Mouse (Mus musculus): Measurements from ENCODE around the gene Dnm3.
A peak's percentile ranks its signal among the peaks of the same experiment; 100 is the strongest.

Dnm3 gene

DNA sequence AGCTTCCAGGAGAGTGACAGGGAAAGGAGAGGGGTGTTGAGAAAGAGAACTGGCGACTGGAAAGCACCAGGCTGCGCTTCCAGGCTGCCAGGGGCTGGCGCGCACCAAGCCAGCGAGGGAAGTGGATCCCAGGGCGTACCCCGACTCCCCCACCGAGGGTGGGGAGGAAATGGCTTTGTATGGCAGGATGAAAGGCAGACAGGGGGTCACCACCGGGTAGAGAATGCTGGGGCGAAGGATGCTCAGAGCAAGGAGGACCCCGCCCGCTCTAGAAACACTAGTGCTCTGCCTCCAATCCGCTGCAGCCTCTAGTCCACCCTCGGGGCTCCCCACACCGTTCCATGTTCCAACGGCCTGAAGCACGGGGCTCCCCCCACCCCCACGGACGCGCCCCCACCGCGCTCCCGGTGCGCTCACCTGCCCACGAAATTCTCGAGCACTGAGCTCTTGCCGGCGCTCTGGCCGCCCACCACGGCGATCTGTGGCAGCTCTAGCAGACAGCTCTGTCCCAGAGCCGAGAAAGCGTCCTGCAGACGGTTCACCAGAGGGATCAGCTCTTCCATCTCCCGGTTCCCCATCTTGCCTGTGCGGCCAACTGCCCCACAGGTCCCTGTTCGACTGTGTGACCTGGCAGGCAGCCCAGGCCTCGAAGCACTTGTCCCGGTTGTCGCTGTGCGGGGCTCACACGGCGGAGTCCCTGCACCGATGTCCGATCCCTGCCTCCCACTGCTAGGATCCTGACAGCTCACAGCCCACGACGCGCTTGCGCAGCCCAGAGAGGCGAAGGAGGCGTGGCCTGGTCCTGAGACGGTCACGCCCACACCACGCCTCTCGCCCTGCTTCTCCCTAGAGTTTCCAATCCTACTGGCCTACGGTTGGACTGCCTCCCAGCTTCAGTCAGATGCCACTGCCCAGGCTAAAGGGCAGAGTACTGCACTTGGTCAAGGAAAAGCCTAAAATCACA is at the start of gene Dnm3:
Gene Dnm3 (minus strand): TSS at position 789 of the 964 bp plus-strand sequence.
- peak; percentile 46 for DNase-seq (ENCODE audit: low read depth)

DNA sequence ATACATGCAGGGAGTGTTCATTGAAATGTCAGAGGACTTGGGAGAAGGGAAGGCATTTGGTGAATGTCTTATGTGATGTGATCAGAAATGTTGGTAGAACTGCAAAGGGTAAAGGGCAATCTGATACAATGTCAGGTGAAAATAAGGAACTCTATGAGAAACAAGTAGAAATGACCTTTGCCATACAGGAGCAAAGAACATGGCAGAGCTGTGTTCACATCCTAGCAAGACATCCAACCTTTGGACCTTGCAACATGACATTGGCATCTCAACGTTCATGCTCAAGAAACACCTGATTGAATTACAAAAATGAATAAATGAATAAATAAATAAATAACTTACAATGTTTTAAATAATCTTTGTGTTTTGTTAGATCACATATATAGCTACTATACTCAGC is 37.3 kb upstream of the Dnm3 start:
- DNase-seq (ENCODE audit: low read depth): no peak

DNA sequence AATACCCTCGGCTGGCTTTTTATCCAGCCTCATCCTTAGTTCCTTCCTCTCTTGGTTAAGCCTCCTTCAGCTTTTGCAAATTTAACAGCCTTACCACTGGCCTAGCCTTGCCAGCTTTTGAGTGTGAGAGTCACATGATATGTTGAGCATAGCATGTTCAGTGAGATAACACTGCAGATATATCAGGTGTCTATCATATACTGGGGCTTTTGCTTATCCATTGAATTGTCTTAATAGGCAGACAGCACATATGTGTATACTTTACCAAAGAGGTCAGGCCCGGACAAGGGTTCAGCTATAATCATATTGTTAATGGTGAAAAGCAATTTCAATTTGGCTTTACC is 32.2 kb upstream of the Dnm3 start:
- DNase-seq (ENCODE audit: low read depth): no peak

DNA sequence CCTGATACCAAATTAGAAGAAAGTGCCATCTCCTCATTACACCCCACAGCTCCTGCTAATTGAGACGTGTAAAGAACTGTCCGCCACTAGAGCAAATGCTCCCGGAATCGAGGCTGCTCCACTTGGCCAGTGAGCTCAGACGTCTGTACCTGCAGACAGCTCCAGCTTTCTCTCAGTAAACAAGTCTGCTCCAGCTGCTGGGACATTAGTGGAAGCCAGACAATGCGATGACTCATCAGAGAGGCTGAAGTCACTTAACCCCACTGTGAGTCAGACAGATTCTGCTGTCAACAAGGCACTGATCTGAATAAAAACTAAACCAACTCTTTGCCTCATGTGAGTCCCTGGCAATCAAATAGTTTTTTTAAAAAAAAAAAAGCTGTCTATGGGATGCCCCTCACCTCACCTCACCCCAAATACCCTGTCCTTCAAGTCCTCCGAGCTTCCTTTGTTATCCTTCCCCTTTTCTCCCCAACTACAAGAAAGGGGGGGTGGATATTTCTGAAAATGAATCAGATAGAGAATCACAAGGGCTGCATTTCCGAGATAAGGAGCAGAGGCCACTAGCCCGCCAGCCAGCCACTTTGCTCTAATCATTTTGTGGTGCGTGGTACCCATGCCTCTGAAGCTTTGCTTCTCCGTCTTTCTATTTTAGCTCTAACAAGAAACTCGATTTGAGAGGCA is 31.6 kb upstream of the Dnm3 start:
- DNase-seq (ENCODE audit: low read depth): peak; percentile 40

DNA sequence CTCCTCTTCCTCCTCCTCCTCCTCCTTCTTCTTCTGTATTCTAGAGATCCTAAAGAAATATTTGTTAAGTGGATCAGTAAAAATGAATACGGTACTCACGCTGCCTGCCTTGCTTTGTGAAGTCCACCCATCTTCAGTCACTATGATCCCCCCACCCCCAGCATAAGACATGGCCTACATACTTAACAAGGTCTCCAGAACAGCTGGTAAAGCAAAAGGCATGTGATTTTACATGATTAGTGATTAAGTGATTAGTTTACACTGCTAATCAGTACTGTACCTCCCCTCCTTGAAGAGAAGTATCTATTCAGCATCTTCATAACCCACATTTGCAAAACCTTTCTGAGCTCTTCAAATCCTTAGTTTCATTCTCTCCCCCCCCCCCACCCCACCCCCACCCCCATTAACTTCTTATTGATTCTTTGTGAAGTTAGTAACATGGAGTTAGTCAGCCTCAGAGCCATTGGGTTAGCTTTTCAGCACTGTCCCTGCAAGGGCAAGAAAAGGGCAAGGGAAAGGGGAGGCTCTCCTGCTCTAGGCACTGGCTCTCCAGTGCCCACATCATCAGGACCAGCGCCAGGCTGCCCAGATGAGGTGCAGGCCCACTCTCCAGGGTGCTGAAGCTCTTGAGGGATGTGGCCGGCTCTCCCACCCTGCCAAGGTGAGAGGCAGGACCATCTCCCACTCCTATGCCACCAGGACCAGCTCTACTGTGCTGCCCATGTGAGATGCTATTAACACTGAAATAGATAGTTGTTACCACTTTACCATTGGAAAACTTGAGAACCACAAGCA is 30.6 kb upstream of the Dnm3 start:
- no peak for DNase-seq (ENCODE audit: low read depth)

DNA sequence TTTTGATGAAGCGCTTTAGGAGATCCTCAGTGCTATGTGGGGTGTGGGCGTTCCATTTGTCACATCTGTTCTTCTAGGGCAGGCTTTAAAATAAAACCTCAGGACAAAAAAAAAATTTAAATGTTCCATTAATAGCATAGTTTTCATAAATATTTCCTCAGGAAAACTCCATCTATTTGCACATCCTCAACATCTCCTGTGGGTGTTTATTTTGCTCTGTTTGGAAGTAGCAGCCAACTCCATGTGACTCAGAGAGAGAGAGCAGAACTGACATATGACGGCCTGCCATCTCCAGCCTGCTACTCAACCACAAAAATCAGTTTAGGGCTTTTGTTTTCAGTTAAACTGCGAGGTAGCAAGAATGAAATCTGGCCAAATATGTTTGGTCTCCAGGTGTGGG is 28.7 kb upstream of the Dnm3 start:
- no peak for DNase-seq (ENCODE audit: low read depth)

DNA sequence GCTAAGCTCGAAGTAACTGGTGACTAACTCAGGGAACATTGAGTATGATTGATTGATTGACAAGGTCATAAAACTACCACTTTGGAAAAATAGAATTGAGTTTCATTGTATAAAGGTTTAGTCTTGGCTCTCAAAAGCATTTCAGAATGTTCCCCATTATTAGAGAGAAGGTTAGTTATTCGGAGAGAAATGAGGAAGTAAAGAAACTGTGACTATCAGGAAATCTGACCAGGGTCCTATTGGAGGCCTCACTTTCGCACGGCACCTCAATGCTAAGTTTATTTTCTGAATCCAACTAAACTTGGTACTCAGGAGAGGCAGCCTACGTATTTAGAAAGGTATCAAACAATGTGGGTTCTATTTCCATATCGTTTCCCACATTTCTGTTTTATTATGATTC is 27.8 kb upstream of the Dnm3 start:
- no peak for DNase-seq (ENCODE audit: low read depth)

DNA sequence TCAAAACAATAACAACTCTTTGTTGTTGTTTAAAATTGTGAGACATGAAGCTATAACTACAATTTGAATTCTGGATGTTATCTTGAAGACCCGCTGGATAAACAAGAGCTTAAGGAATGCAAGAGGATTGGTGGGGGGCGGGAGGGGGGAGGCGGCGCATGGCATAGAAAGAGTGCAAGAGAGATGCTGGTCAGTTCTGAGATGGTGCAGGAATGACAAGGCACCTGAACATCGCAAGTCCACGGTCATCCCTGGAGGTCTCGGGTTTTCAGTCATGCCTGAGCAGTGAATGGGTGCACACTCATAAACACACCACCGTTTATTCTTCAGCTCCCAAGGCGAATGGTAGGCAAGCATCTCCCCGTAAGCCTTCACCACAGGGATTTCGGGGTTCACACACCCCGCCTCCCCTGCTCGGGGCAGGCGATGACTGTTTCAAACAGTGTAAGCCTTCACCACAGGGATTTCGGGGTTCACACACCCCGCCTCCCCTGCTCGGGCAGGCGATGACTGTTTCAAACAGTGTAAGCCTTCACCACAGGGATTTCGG is 1.2 kb downstream of the Dnm3 start:
- no peak for DNase-seq (ENCODE audit: low read depth)

DNA sequence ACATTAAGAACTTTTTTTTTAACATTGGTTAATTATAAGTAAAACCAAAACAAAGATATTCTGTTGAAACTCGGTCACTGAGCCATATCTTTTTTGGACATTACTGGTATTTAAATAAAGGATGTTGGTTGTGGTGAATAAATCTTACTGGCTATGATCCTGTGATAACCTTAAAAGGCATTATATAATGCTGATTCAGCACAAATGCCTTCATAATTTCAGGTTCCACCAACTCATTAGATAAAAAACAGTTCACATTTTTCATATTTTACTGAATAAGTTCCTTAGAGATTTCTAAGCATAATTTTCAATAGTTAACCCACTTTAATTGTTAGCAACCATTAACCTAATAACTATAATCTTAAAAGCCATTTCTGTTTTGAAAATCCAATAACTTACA is 4.9 kb downstream of the Dnm3 start:
- no peak for DNase-seq (ENCODE audit: low read depth)

DNA sequence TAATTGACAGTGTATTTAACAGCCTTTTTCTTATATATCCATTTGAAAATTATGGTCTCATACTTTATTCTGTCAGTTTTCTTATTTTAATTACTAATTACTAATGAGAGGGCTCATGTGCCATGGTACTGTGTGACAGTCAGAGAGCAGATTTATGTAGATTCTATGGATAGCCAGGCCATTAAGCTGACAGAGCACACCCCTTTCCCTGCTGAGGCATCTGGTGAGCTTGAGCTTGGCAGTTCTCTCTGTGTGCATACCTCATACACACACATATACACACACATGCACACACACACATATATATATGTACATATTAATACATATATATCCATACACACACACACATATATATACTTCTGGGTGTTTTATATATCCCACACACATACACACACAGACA is 6.7 kb downstream of the Dnm3 start:
- no peak for DNase-seq (ENCODE audit: low read depth)

DNA sequence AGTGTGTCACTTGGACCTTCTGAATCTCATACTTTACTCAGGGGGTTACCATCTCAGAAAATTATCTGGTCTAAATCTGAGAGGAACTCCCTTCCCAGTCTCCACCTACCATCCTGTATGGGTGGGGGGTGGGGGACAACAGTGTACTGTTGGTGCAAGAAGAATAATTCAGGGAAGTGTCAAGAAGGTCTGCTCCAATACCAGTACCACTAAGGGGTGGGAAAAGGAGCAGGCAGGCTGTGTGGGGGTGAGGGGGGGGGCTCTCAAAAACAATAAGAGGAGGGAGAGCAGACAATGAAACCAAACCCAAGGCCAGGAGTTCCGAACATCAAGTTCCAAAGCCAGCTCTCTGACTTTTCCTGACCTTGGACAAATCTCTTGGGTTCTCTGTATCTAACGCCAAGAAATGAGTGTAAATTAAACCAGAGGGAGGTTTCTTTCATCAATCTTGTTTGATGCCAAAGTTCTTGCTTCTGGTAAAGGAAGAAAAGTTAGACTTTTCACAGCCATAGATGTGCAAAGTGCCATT is 8.0 kb downstream of the Dnm3 start:
- DNase-seq (ENCODE audit: low read depth): no peak

DNA sequence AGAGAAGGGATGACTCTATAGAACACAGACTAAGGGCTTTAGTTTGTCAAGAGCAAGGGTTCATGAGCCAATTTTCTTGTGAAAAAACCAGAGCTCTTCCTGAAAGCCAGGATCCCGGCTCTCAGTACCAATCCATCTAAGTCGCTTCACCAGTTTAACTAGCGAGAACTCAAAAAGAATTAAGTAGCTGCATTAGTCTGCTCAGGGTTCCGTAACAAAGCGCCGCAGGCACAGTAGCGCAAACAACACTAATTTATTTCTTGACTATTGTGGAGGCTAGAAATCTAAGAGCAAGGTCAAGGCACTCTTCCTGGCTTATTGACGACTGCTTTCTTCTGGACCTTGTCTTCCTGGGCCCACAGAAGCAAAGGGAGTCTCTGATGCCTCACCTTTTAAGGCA is 14.2 kb downstream of the Dnm3 start:
- no peak for DNase-seq (ENCODE audit: low read depth)

DNA sequence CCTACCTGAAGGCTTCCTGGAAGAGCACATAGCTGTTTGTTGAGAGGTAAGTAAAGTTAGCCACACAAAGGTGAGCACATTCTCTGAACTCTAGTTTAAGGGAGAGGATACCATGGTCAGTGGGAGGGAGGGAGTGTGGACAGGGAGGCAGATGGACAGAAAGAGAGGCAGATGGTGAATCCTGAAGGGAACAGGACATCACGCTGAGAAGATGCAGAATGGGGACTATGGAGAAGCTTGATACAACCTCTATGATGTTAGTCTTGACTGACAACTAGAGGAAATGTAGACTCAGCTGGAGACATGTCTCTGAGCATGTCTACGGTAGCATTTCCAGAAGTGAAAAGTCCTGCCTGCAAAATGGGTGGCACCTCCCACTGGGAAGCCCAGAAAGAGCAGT is 19.1 kb downstream of the Dnm3 start:
- DNase-seq (ENCODE audit: low read depth): no peak

DNA sequence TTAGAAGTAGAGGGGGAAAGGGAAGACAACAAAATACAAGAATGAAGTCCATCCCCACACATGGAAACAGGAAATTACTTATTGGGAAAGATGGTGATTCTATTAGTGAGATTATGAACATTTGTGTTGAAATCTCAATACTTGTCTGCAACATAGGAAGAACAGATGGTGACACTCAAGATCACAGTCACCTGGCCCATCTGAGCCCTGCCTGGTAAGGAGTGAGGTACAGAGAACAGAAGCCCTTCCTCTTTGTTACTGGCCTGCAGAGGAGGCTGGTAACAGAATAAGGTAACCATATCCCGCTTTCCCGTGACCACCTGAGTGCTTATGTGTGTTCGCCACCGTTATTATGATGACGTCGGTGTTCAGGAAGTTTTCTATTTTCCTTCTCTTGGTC is 21.0 kb downstream of the Dnm3 start:
- no peak for DNase-seq (ENCODE audit: low read depth)

DNA sequence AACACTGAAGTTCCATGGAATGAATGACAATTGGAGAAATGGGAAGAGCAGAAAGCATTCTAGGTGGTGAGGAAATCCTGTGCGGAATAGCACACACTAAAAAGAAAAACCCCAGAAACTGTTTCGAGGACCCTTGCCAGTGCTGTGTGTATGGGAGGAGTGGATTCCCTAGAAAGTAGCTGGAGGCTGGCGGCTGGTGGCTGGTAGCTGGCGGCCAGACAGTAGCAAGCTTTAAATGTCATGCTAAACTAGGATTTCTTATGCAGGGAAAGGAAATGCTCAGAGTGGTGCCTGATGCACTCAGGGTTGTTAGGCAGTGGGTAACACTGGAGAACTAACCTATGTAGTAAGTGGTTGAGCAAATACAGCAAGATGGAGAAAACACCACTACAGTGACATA is 21.4 kb downstream of the Dnm3 start:
- no peak for DNase-seq (ENCODE audit: low read depth)

DNA sequence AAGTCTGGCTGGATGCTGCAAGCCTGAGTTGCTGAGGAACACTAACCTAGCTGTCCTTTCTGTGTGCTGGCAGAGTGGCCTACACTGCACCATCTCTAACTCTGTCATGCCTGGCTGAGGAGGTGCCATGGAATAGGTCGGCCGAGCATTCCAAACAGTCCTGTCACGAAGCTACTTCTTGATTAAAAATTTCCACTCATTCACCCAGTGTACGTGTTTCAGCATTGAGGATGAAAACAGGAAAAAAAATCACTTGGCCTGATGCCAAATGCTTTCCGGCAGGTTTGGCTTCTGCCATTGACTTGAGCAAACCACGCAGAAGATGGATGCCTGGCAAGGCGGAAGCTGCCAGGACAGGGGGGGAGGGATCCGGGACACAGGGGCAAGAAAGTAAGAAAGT is 24.3 kb downstream of the Dnm3 start:
- DNase-seq (ENCODE audit: low read depth): no peak

DNA sequence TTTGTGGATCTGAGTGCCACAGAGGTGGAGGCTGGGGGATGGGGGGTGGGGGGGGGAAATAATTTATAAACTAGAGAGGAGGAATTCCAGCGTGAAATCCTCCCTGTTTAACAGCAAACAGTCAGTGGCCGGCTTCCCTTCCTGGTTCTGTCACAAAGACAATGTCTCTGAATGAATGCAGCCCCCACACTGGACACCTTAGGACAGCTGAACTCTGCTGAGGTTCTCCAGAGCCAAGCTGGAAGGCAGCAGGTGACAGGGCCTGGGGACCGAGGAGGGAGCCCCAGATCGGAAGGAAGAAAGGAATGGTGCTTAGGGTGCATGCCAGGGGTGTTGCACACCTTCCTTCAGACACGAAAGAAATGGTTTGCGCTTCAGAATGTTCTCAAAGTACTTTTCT is 24.8 kb downstream of the Dnm3 start:
- DNase-seq (ENCODE audit: low read depth): no peak

DNA sequence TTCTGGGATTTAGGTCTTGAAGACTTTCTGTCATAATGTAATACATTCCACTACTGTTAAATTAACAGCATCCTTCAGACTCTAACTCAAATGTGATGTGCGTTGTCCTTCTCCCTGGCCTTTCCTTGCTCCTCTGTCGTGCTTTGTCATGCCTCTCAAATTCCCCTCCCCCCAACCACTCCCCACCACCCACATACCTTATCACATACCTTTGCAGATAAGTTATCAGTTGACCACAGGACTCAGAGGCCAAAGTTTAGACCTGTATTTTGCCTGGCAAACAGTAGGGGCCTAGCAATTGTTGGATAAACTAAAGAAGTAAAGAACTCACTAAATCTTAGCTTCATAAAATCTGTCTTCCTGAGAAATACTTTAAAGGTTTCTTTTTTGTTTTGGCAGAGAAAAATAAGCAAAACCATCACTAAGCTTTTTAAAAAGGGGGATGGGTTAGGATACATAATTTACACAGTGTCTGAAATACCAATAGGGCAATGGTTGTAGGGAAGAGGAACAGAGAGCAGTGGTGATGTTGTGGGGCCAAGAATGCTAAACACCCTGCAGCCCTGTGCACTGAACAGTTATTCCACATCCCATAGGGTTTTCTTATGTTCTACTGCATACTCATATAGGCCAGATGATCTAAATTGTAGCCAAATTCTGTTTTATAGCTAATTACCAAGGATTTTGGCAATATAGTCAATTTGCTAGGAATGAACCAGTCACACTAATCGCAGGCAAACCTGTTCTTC is 28.5 kb downstream of the Dnm3 start:
- no peak for DNase-seq (ENCODE audit: low read depth)

DNA sequence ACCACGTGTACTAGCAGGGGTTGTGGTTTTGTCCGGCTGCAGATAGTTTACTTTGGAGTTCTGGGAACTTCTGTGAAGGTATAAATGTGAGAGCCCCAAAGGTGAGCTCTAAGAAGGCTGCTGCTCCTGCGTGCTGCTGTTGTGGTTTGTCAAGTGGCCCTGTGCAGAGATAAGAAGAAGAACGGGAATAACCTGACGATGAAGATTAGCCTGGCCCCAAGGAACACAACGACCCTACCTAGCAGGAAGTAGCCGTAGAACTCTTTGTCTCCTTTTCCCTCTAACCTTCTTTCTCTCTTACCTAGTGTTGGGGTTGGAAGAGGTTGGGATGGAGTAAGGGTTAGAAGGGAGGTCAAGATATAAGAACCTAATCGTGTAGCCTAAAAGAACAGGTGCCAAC is 33.0 kb downstream of the Dnm3 start:
- DNase-seq (ENCODE audit: low read depth): no peak

DNA sequence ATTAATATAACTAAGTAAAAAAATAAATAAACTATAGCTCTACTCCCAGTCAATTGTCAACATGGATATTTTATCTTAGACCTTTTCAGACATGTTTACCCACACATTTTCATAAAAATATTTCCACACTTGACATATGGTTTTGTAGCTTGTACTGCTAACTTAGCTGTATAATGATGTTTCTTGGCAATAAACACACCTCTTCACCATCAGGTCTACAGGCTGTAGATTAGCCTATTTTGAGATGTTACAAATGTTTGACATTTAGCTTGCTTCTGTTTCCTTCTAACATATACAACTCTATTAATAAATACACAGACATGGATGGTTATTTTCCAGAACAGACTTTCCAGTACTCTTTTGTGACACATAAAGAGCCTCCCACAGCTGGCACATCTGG is 38.3 kb downstream of the Dnm3 start:
- no peak for DNase-seq (ENCODE audit: low read depth)

DNA sequence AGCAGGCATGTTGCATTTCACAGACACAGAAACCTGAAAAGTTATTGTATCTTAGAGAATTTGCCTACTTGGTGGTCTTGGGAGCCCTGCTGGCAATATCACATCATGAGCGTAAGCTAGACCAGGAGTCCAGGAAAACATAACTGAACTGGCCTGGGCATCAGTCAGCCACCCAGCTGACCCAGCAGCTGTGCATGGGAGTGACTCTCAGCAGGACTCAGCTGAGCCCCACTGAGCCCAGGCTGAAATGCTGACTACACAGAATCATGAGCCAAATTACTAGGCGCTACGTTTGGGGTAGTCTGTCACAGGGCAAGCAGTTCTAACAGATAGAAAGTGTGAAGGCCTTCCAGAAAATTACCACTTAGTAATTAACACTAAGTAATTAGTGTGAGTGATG is 41.2 kb downstream of the Dnm3 start:
- no peak for DNase-seq (ENCODE audit: low read depth)

DNA sequence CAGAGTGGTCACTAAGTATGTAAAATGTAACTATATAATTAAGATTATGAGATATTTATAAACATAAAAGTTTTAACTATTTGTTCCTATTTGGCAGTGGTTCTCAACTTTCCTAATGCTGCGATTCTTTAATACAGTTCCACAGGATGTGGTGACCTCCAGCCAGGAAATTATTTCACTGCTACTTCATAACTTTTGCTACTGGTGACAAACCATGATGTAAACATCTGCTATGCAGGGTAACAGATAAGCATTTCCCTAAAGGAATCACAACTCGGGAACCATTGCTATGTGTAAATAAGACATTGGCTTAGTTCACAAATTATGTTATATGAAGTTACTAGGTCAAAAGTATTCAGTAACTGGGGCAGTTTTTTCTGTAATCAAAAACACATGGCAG is 48.9 kb downstream of the Dnm3 start:
- no peak for DNase-seq (ENCODE audit: low read depth)
